Mouse (Mus musculus) central nervous system, embryonic 14 days (tissue): ENCODE results near the gene Pear1. TPM values are rescaled to one million over a fixed set of nuclear protein-coding genes. Genes with fewer than 3 reads are reported as not detected.

Experiments
- polyA plus RNA-seq: library from polyadenylated mRNA; depleted of rRNA; stranded (reverse); fragments of >200 nt; gene quantifications from 2 replicates; pipeline ENCODE4 v1.2.3, GENCODE M21; 2012; rRNA removed

Pear1 gene
- polyA plus RNA-seq = 13.9 and 24.8 TPM in 2 replicates

GRCm38 (mm10) chr3:87824206-87824605, at the start of gene Pear1:
Gene Pear1, minus strand, starts transcription at chr3:87824306.

GRCm38 (mm10) chr3:87846650-87847110, 22.6 kb upstream of the Pear1 start, which contains the start of gene Sh2d2a:
Gene Sh2d2a, plus strand, starts transcription at chr3:87846755.

GRCm38 (mm10) chr3:87796736-87797334, 27.3 kb downstream of the Pear1 start, which contains the start of gene Insrr:
Gene Insrr, plus strand, starts transcription at chr3:87796951.

GRCm38 (mm10) chr3:87794922-87795325, 29.2 kb downstream of the Pear1 start, which contains the start of gene Ntrk1:
Gene Ntrk1, minus strand, starts transcription at chr3:87795162.

GRCm38 (mm10) chr3:87748431-87748830, 75.7 kb downstream of the Pear1 start, which contains the start of gene Lrrc71:
Gene Lrrc71, minus strand, starts transcription at chr3:87748625.

Other genes starting within 250 kb of the Pear1 start
- gene Arhgef11, start 206.7 kb downstream of the Pear1 start, polyA plus RNA-seq = 36.1 and 37.0 TPM in 2 replicates
- gene Lrrc71, start 75.7 kb downstream of the Pear1 start, polyA plus RNA-seq = 0.40 and 0.59 TPM in 2 replicates
- 3.3 and 15.5 TPM in 2 replicates for gene Ntrk1, start 29.1 kb downstream of the Pear1 start, polyA plus RNA-seq
- 2.1 and 3.5 TPM in 2 replicates for gene Insrr, start 27.4 kb downstream of the Pear1 start, polyA plus RNA-seq
- gene Sh2d2a, start 22.4 kb upstream of the Pear1 start, polyA plus RNA-seq = 0.01 TPM in 1 of 2 replicates, not detected in the other
- gene Prcc, start 61.3 kb upstream of the Pear1 start, polyA plus RNA-seq = 56.0 and 60.4 TPM in 2 replicates
- 184 and 192 TPM in 2 replicates for gene Hdgf, start 82.0 kb upstream of the Pear1 start, polyA plus RNA-seq
- 110 and 113 TPM in 2 replicates for gene Mrpl24, start 95.2 kb upstream of the Pear1 start, polyA plus RNA-seq
- gene Isg20l2, start 106.0 kb upstream of the Pear1 start, polyA plus RNA-seq = 28.2 and 29.1 TPM in 2 replicates
- gene Rrnad1, start 106.4 kb upstream of the Pear1 start, polyA plus RNA-seq = 49.8 and 52.1 TPM in 2 replicates
- gene Crabp2, start 124.4 kb upstream of the Pear1 start, polyA plus RNA-seq = 42.6 and 66.3 TPM in 2 replicates
- 42.3 and 48.2 TPM in 2 replicates for gene Nes, start 146.8 kb upstream of the Pear1 start, polyA plus RNA-seq
- 53.5 and 58.6 TPM in 2 replicates for gene Bcan, start 175.9 kb upstream of the Pear1 start, polyA plus RNA-seq
- gene Hapln2, start 203.3 kb upstream of the Pear1 start, polyA plus RNA-seq = 0.76 and 0.87 TPM in 2 replicates
- 16.2 and 17.5 TPM in 2 replicates for gene Gpatch4, start 218.8 kb upstream of the Pear1 start, polyA plus RNA-seq
- gene Naxe, start 234.2 kb upstream of the Pear1 start, polyA plus RNA-seq = 95.1 and 96.9 TPM in 2 replicates